Mouse (Mus musculus) MEL (cell line): Measurements from ENCODE around the gene Dnaja2.

Experiments
- CTCF ChIP-seq, 3 experiments: IDR thresholded peaks in 2 of 3; conservative IDR thresholded peaks in 1 of 3; 2 replicates each; pipeline ENCODE4 v1.5.1; 2011 to 2012; ENCODE audit warnings: low read length in 3 of 3, low read depth in 2 of 3, mild to moderate bottlenecking in 2 of 3, improper control_type of control experiment in 1 of 3, inconsistent platforms in 1 of 3, mixed read lengths in 1 of 3, moderate library complexity in 1 of 3; ENCODE audit not compliant: control insufficient read depth in 1 of 3, insufficient read depth in 1 of 3, poor library complexity in 1 of 3, severe bottlenecking in 1 of 3
- EP300 ChIP-seq, 2 experiments: IDR thresholded peaks; 2 replicates each; pipeline ENCODE4 v1.6.1; 2011; ENCODE audit warnings: improper control_type of control experiment in 2 of 2, low read length in 2 of 2, low read depth in 1 of 2, mild to moderate bottlenecking in 1 of 2
- ETS1 ChIP-seq: IDR thresholded peaks from 2 replicates; pipeline ENCODE4 v1.6.1; 2012; ENCODE audit warnings: low read depth, mild to moderate bottlenecking, inconsistent platforms, low read length, improper control_type of control experiment, moderate library complexity
- GATA1 ChIP-seq: IDR thresholded peaks from 2 replicates; pipeline ENCODE4 v1.6.1; 2011; ENCODE audit warnings: low read depth, low read length, improper control_type of control experiment
- HCFC1 ChIP-seq: IDR thresholded peaks from 2 replicates; pipeline ENCODE4 v1.6.1; 2012; ENCODE audit warnings: low read depth, mild to moderate bottlenecking, inconsistent platforms, low read length, improper control_type of control experiment, moderate library complexity
- MAFK ChIP-seq: IDR thresholded peaks from 2 replicates; pipeline ENCODE4 v1.6.1; 2011; ENCODE audit warnings: low read depth, mild to moderate bottlenecking, low read length, improper control_type of control experiment, borderline replicate concordance
- MEF2A ChIP-seq: IDR thresholded peaks from 2 replicates; pipeline ENCODE4 v1.6.1; 2014; ENCODE audit warnings: low read depth, mild to moderate bottlenecking, inconsistent platforms, low read length, improper control_type of control experiment; ENCODE audit not compliant: poor library complexity, insufficient replicate concordance, severe bottlenecking; ENCODE audit errors: extremely low read depth
- NELFE ChIP-seq: IDR thresholded peaks from 2 replicates; pipeline ENCODE4 v1.6.1; 2011; ENCODE audit warnings: low read depth, low read length, improper control_type of control experiment
- POLR2A ChIP-seq, 2 experiments: IDR thresholded peaks; 2 replicates each; pipeline ENCODE4 v1.6.1; 2011 to 2012; ENCODE audit warnings: low read length in 2 of 2, mild to moderate bottlenecking in 2 of 2, control low read depth in 1 of 2, improper control_type of control experiment in 1 of 2, low read depth in 1 of 2, moderate library complexity in 1 of 2; ENCODE audit not compliant: control insufficient read depth in 1 of 2, insufficient read depth in 1 of 2, poor library complexity in 1 of 2
- POLR2AphosphoS2 ChIP-seq: IDR thresholded peaks from 2 replicates; pipeline ENCODE4 v1.6.1; 2011; ENCODE audit warnings: low read length, improper control_type of control experiment
- TAL1 ChIP-seq: IDR thresholded peaks from 2 replicates; pipeline ENCODE4 v1.6.1; 2012; ENCODE audit warnings: mild to moderate bottlenecking, inconsistent platforms, low read length, moderate library complexity, mixed read lengths

GRCm38 (mm10) chr8:85590258-85590657, 35.1 kb upstream of the Dnaja2 start:
- TF ChIP-seq POLR2AphosphoS2 (no peak), TAL1 (no peak), CTCF (IDR thresholded peaks at IDR 0.05 in 2 of 3, conservative IDR thresholded peaks at IDR 0.05 in 1 of 3; ENCODE audit: control insufficient read depth in 1 of 3, insufficient read depth in 1 of 3, low read depth in 2 of 3, low read length in 3 of 3, poor library complexity in 1 of 3, severe bottlenecking in 1 of 3) (no peak), GATA1 (no peak), MAFK (no peak), HCFC1 (no peak), POLR2A (IDR thresholded peaks at IDR 0.05; ENCODE audit: control insufficient read depth in 1 of 2, insufficient read depth in 1 of 2, low read depth in 1 of 2, low read length in 2 of 2, poor library complexity in 1 of 2) (no peak), MEF2A (no peak), NELFE (no peak), ETS1 (no peak), EP300 (IDR thresholded peaks at IDR 0.05; ENCODE audit: low read depth in 1 of 2, low read length in 2 of 2) (no peak)
